Comparison of ENCODE assay signal across 8 mouse cellular contexts in genomic region chr19:5058801-5059771, GRCm38 (mm10). TPM values are rescaled to one million over a fixed set of nuclear protein-coding genes. Genes with fewer than 3 reads are reported as not detected.
DNase-seq lines count a peak whose midpoint lies in the region; ATAC-seq and TF ChIP-seq lines count a peak whose summit lies in the region.
"Had no signal": no experiment of that assay in that cellular context is flagged by ENCODE, and none has a peak within 500 bp of the region (broad histone marks: within the 10 kb centered on the region; RNA-seq: fewer than 3 reads in every experiment).

No protein-coding gene starts in this region.

- H3K4me2 ChIP-seq in heart, embryonic 15.5 days, result no peak overlapping the region
- H3K4me2 ChIP-seq in stomach, postnatal 0 days (replicated peaks; ENCODE audit: low read depth), result no peak overlapping the region; the same call in 1 of the 2 replicates

- peak; percentile 41 for DNase-seq in CD4-positive, CD25-positive, alpha-beta regulatory T cell, adult 2 months (ENCODE audit: low read depth, low spot score)
- peak; percentile 89 for DNase-seq in ES-CJ7 (ENCODE audit: low read depth, low spot score)
- DNase-seq in liver, result peak; percentile 38
- DNase-seq in stomach, postnatal 0 days (ENCODE audit: low spot score), result no peak
- no peak for DNase-seq in cerebellum, adult 11-12 months
- DNase-seq in ovary, postnatal 10 days (ENCODE audit: low spot score), result no peak

- no peak overlapping the region for H3K4me3 ChIP-seq in heart, embryonic 15.5 days
- H3K4me3 ChIP-seq in stomach, postnatal 0 days (ENCODE audit: low read depth, low read length), result no peak overlapping the region
- H3K4me3 ChIP-seq: erythroblast, embryonic 14.5 days had no signal

- TF ChIP-seq EP300 in stomach, postnatal 0 days (optimal IDR thresholded peaks at IDR 0.05), result no peak

- H3K9ac ChIP-seq in heart, embryonic 15.5 days, result 0 out of 2 replicates have a peak overlapping the region, but pooled peaks have one; percentile 3
- H3K9ac ChIP-seq in stomach, postnatal 0 days (ENCODE audit: low read length), result no peak overlapping the region

- no peaks in the 10 kb centered on the region for H3K9me3 ChIP-seq in heart, embryonic 15.5 days (replicated peaks)
- H3K9me3 ChIP-seq in stomach, postnatal 0 days (ENCODE audit: control insufficient read depth, low read length), result no peaks in the 10 kb centered on the region

- TF ChIP-seq CTCF in stomach, postnatal 0 days (IDR thresholded peaks at IDR 0.05; ENCODE audit: low read depth), result peak; percentile 3; the same call in 1 of the 2 replicates

- no peaks in the 10 kb centered on the region for H3K36me3 ChIP-seq in heart, embryonic 15.5 days
- no peaks in the 10 kb centered on the region for H3K36me3 ChIP-seq in stomach, postnatal 0 days (ENCODE audit: control insufficient read depth, insufficient read depth, low read length)

- WGBS in heart, embryonic 15.5 days, result 8% methylated on average over 10 of the region's 10 CpGs
- 12% methylated on average over 10 of the region's 10 CpGs for WGBS in stomach, postnatal 0 days

- peaks cover 32% of the 10 kb centered on the region for H3K4me1 ChIP-seq in heart, embryonic 15.5 days (replicated peaks)
- peaks cover 10% of the 10 kb centered on the region for H3K4me1 ChIP-seq in stomach, postnatal 0 days (replicated peaks; ENCODE audit: control insufficient read depth, insufficient read depth)

- H3K27ac ChIP-seq in heart, embryonic 15.5 days, result peak overlapping the region; percentile 55
- peak overlapping the region; percentile 85 for H3K27ac ChIP-seq in stomach, postnatal 0 days (replicated peaks)

- peak; percentile 27 for ATAC-seq in heart, embryonic 15.5 days (replicated peaks; ENCODE audit: insufficient number of reproducible peaks, insufficient read depth, low FRiP score, low read depth)
- ATAC-seq in stomach, postnatal 0 days (ENCODE audit: low FRiP score, low TSS enrichment), result peak; percentile 49; the same call in 1 of the 2 replicates

- H3K27me3 ChIP-seq in heart, embryonic 15.5 days, result peaks cover 5% of the 10 kb centered on the region; the same call in 1 of the 2 replicates
- H3K27me3 ChIP-seq in stomach, postnatal 0 days (ENCODE audit: control insufficient read depth, insufficient read depth, low read length), result no peaks in the 10 kb centered on the region

RNA-seq across cellular contexts. Expression of gene Cd248, which starts 8.8 kb away (rescaled TPM):
- polyA plus RNA-seq in heart, embryonic 15.5 days (2015; fragmentation: Nextera tagmentation; extraction: Ambion mirVana), result 18.1 and 39.3 TPM in 2 replicates
- 31.6 and 39.5 TPM in 2 replicates for polyA plus RNA-seq in stomach, postnatal 0 days (2015; fragmentation: Nextera tagmentation; extraction: Ambion mirVana)

RNA-seq across cellular contexts. Expression of gene Rin1, which starts 8.8 kb away (rescaled TPM):
- polyA plus RNA-seq in heart, embryonic 15.5 days (2015; fragmentation: Nextera tagmentation; extraction: Ambion mirVana), result 1.9 and 3.3 TPM in 2 replicates
- polyA plus RNA-seq in stomach, postnatal 0 days (2015; fragmentation: Nextera tagmentation; extraction: Ambion mirVana), result 2.6 TPM in 2 replicates

RNA-seq across cellular contexts. Expression of gene Brms1, which starts 17.9 kb away (rescaled TPM):
- 23.0 and 31.9 TPM in 2 replicates for polyA plus RNA-seq in heart, embryonic 15.5 days (2015; fragmentation: Nextera tagmentation; extraction: Ambion mirVana)
- 42.3 and 45.6 TPM in 2 replicates for polyA plus RNA-seq in stomach, postnatal 0 days (2015; fragmentation: Nextera tagmentation; extraction: Ambion mirVana)

RNA-seq across cellular contexts. Expression of gene AC124502.3, which starts 20.4 kb away (rescaled TPM):
- 1.4 and 1.5 TPM in 2 replicates for polyA plus RNA-seq in heart, embryonic 15.5 days (2015; fragmentation: Nextera tagmentation; extraction: Ambion mirVana)
- polyA plus RNA-seq in stomach, postnatal 0 days (2015; fragmentation: Nextera tagmentation; extraction: Ambion mirVana), result 0.24 and 1.1 TPM in 2 replicates

RNA-seq across cellular contexts. Expression of gene B4gat1, which starts 20.5 kb away (rescaled TPM):
- 43.1 and 43.6 TPM in 2 replicates for polyA plus RNA-seq in heart, embryonic 15.5 days (2015; fragmentation: Nextera tagmentation; extraction: Ambion mirVana)
- polyA plus RNA-seq in stomach, postnatal 0 days (2015; fragmentation: Nextera tagmentation; extraction: Ambion mirVana), result 22.3 and 23.6 TPM in 2 replicates

Comparison
In these comparisons a context has a peak if more than half of its experiments do, and no peak if none do; other contexts are left out.
1. DNase-seq: peak in CD4-positive, CD25-positive, alpha-beta regulatory T cell, adult 2 months (single experiment), ES-CJ7 (single experiment) and liver (single experiment); none in stomach, postnatal 0 days (single experiment), cerebellum, adult 11-12 months (single experiment) and ovary, postnatal 10 days (single experiment).